Mouse (Mus musculus): Measurements from ENCODE around the gene Ccdc27.

DNA sequence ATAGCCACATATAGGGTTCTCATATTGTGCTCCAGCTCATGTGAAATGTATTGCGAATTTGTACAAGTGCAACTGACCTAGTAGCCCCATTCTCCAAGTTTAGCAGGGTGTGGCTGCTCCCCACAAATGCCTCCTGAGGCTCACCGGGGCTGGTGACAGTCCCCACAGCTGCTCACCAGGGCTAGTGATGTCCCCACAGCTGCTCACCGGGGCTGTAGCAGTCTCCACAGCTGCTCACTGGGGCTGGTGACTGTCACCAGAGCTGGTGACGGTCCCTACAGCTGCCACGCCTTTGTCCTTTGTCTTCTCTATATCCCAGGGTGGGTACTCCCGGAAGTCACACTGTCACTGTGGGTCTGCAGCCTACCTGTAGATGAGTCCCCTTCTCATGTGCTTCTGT is 36.2 kb downstream of the Ccdc27 start:
- TF ChIP-seq TCF12 (IDR thresholded peaks at IDR 0.05; ENCODE audit: low read depth, low read length) (no peak), ZMIZ1 (IDR thresholded peaks at IDR 0.05; ENCODE audit: low read depth, low read length) (no peak), NELFE (IDR thresholded peaks at IDR 0.05; ENCODE audit: low read depth, low read length) (no peak), POLR2A (IDR thresholded peaks at IDR 0.05; ENCODE audit: low read depth, low read length) (no peak)

Data from CH12.LX (cell line).